Mouse (Mus musculus): ENCODE results near the gene Snrnp27. TPM values are rescaled to one million over a fixed set of nuclear protein-coding genes. Genes with fewer than 3 reads are reported as not detected.

The Snrnp27 gene
- total and polyA plus RNA-seq, 2 experiments from 2014 or later: 62.6 to 112 TPM

DNA sequence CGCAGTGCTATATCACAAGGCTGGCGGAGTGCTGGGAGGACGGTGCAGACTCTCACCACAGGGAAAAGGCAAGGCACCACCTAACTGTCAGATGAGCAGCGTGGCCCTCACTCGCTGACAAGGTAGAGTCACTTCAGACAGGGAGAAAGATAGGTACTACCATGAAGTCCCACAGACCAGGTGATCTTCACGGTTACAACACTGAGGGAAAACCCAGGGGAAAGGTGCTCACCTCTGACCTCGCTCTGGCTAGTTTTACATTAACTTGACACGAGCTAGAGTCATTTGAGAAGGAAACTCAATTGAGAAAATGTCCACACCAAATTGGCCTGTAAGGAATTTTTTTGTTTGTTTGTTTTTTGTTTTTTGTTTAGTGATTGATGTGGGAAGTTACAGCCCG is 18.3 kb upstream of the Snrnp27 start:
- WGBS: 96% methylated on average over 9 of the region's 9 CpGs
- Histone ChIP-seq H3K36me3 (ENCODE audit: insufficient read depth) (peaks cover 83% of the 10 kb centered on the region), H3K4me3 (ENCODE audit: low read depth, low read length) (no peak overlapping the region), H3K4me1 (ENCODE audit: insufficient read depth) (no peaks in the 10 kb centered on the region), H3K4me2 (ENCODE audit: low read depth) (no peak overlapping the region), H3K27me3 (ENCODE audit: insufficient read depth, low read length) (no peaks in the 10 kb centered on the region), H3K27ac (ENCODE audit: low read depth, low read length) (no peak overlapping the region), H3K9ac (no peak overlapping the region), H3K9me3 (ENCODE audit: low read length) (no peaks in the 10 kb centered on the region)
- DNase-seq (no peak), ATAC-seq (no peak)
- TF ChIP-seq CTCF (IDR thresholded peaks at IDR 0.05; ENCODE audit: low read depth): no peak

DNA sequence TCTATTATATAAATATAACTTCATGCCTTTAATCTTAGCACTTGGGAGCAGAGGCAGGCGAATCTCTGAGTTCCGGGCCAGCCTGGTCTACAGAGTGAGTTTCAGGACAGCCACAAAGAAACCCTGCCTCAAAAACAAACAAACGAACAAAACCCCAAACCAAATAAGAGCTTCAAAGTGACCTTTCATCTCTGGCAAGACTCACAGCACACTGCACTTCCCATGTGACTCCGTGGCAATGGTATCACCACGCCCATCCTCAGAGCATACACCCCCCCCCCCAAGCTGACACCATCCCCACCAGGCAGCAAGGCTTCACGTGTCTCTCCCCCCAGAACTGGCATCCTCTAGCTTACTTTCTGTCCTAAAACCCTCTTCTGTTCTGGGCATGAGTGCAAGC is 13.6 kb upstream of the Snrnp27 start:
- peaks cover 74% of the 10 kb centered on the region for H3K36me3 ChIP-seq (ENCODE audit: insufficient read depth)
- TF ChIP-seq CTCF (IDR thresholded peaks at IDR 0.05; ENCODE audit: low read depth): no peak
- no peak overlapping the region for H3K4me3 ChIP-seq (ENCODE audit: low read depth, low read length)

DNA sequence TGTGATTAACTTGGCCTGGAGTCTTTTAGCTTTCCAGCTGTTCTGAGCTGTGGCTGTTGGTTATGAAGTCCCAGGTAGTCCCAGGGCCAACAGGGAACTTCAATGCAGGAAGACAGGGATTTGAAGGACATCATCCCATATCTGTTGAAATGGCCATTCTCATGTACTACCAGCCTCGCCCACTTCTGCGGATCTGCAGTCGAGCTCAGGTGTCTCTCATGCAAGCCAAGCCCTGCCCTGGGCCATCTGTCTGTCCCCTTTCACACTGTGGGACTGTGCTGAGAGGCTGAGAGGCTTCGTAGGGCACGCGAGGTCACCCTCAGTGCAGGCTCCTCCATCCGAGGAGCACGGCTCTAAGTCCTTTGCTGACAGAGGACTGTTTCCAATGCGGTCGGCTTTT is 11.9 kb upstream of the Snrnp27 start:
- ATAC-seq: no peak
- Histone ChIP-seq H3K27me3 (ENCODE audit: insufficient read depth, low read length) (no peaks in the 10 kb centered on the region), H3K9ac (no peak overlapping the region), H3K36me3 (ENCODE audit: insufficient read depth) (peaks cover 62% of the 10 kb centered on the region), H3K9me3 (ENCODE audit: low read length) (no peaks in the 10 kb centered on the region), H3K27ac (ENCODE audit: low read depth, low read length) (no peak overlapping the region), H3K4me2 (ENCODE audit: low read depth) (no peak overlapping the region), H3K4me1 (ENCODE audit: insufficient read depth) (no peaks in the 10 kb centered on the region), H3K4me3 (ENCODE audit: low read depth, low read length) (no peak overlapping the region)
- 90% methylated on average over 10 of the region's 10 CpGs for WGBS
- TF ChIP-seq CTCF (IDR thresholded peaks at IDR 0.05; ENCODE audit: low read depth): no peak
- no peak for DNase-seq

More for the DNA sequence above, 13.6 kb upstream of the Snrnp27 start:
- no peak overlapping the region for H3K27ac ChIP-seq (ENCODE audit: low read depth, low read length)
- H3K4me2 ChIP-seq (ENCODE audit: low read depth): no peak overlapping the region
- DNase-seq (no peak), ATAC-seq (no peak)
- H3K27me3 ChIP-seq (ENCODE audit: insufficient read depth, low read length): no peaks in the 10 kb centered on the region
- no peak overlapping the region for H3K9ac ChIP-seq
- 87% methylated on average over 6 of the region's 6 CpGs for whole genome bisulfite sequencing
- H3K4me1 ChIP-seq (ENCODE audit: insufficient read depth): no peaks in the 10 kb centered on the region
- no peaks in the 10 kb centered on the region for H3K9me3 ChIP-seq (ENCODE audit: low read length)

GRCm38 (mm10) chr6:86694465-86694864 is 10.1 kb upstream of the Snrnp27 start:
- DNase-seq (peak; percentile 36), ATAC-seq (no peak)
- H3K4me1 ChIP-seq (ENCODE audit: insufficient read depth): no peaks in the 10 kb centered on the region
- no peaks in the 10 kb centered on the region for H3K27me3 ChIP-seq (ENCODE audit: insufficient read depth, low read length)
- TF ChIP-seq CTCF (IDR thresholded peaks at IDR 0.05; ENCODE audit: low read depth): peak; percentile 79
- H3K4me3 ChIP-seq (ENCODE audit: low read depth, low read length): no peak overlapping the region
- H3K27ac ChIP-seq (ENCODE audit: low read depth, low read length): no peak overlapping the region
- H3K4me2 ChIP-seq (ENCODE audit: low read depth): no peak overlapping the region
- no peaks in the 10 kb centered on the region for H3K9me3 ChIP-seq (ENCODE audit: low read length)
- H3K36me3 ChIP-seq (ENCODE audit: insufficient read depth): peaks cover 59% of the 10 kb centered on the region
- no peak overlapping the region for H3K9ac ChIP-seq

GRCm38 (mm10) chr6:86689671-86690070 is 5.3 kb upstream of the Snrnp27 start:
- no peak for ATAC-seq
- no peak overlapping the region for H3K9ac ChIP-seq
- no peaks in the 10 kb centered on the region for H3K27me3 ChIP-seq (ENCODE audit: insufficient read depth, low read length)
- peaks cover 38% of the 10 kb centered on the region for H3K36me3 ChIP-seq (ENCODE audit: insufficient read depth)
- no peak for DNase-seq
- H3K27ac ChIP-seq (ENCODE audit: low read depth, low read length): no peak overlapping the region
- no peaks in the 10 kb centered on the region for H3K4me1 ChIP-seq (ENCODE audit: insufficient read depth)
- 93% methylated on average over 3 of the region's 3 CpGs for WGBS
- H3K9me3 ChIP-seq (ENCODE audit: low read length): no peaks in the 10 kb centered on the region
- no peak overlapping the region for H3K4me2 ChIP-seq (ENCODE audit: low read depth)
- H3K4me3 ChIP-seq (ENCODE audit: low read depth, low read length): no peak overlapping the region
- TF ChIP-seq CTCF (IDR thresholded peaks at IDR 0.05; ENCODE audit: low read depth): no peak

- Histone ChIP-seq H3K4me2 (ENCODE audit: low read depth) (no peak overlapping the region), H3K27ac (ENCODE audit: low read depth, low read length) (no peak overlapping the region), H3K27me3 (ENCODE audit: insufficient read depth, low read length) (no peaks in the 10 kb centered on the region), H3K9ac (no peak overlapping the region), H3K36me3 (ENCODE audit: insufficient read depth) (peaks cover 39% of the 10 kb centered on the region), H3K4me1 (ENCODE audit: insufficient read depth) (peaks cover 7% of the 10 kb centered on the region), H3K9me3 (ENCODE audit: low read length) (no peaks in the 10 kb centered on the region), H3K4me3 (ENCODE audit: low read depth, low read length) (no peak overlapping the region)
- WGBS: 68% methylated on average over 1 of the region's 1 CpGs
- no peak for TF ChIP-seq CTCF (IDR thresholded peaks at IDR 0.05; ENCODE audit: low read depth)
- DNase-seq (no peak), ATAC-seq (no peak)
These were observed 2.6 kb upstream of the Snrnp27 start for GRCm38 (mm10) chr6:86686971-86687370.

GRCm38 (mm10) chr6:86684655-86685011 is 311 bp upstream of the Snrnp27 start:
- Histone ChIP-seq H3K9ac (peak overlapping the region; percentile 81), H3K27me3 (ENCODE audit: insufficient read depth, low read length) (no peaks in the 10 kb centered on the region), H3K36me3 (ENCODE audit: insufficient read depth) (peaks cover 41% of the 10 kb centered on the region), H3K4me2 (ENCODE audit: low read depth) (peak overlapping the region; percentile 77), H3K4me1 (ENCODE audit: insufficient read depth) (peaks cover 7% of the 10 kb centered on the region), H3K27ac (ENCODE audit: low read depth, low read length) (no peak overlapping the region), H3K9me3 (ENCODE audit: low read length) (no peaks in the 10 kb centered on the region), H3K4me3 (ENCODE audit: low read depth, low read length) (peak overlapping the region; percentile 90)
- ATAC-seq (peak; percentile 40), DNase-seq (no peak)
- 34% methylated on average over 12 of the region's 12 CpGs for WGBS
- no peak for TF ChIP-seq CTCF (IDR thresholded peaks at IDR 0.05; ENCODE audit: low read depth)

- no peak overlapping the region for H3K9ac ChIP-seq
- no peak for DNase-seq
- H3K4me3 ChIP-seq (ENCODE audit: low read depth, low read length): no peak overlapping the region
- no peak for TF ChIP-seq CTCF (IDR thresholded peaks at IDR 0.05; ENCODE audit: low read depth)
- WGBS: 88% methylated on average over 3 of the region's 3 CpGs
- no peak for ATAC-seq
- H3K9me3 ChIP-seq (ENCODE audit: low read length): no peaks in the 10 kb centered on the region
- no peak overlapping the region for H3K27ac ChIP-seq (ENCODE audit: low read depth, low read length)
- H3K4me1 ChIP-seq (ENCODE audit: insufficient read depth): peaks cover 7% of the 10 kb centered on the region
- H3K36me3 ChIP-seq (ENCODE audit: insufficient read depth): peaks cover 55% of the 10 kb centered on the region
- no peak overlapping the region for H3K4me2 ChIP-seq (ENCODE audit: low read depth)
- no peaks in the 10 kb centered on the region for H3K27me3 ChIP-seq (ENCODE audit: insufficient read depth, low read length)
These were observed 3.0 kb downstream of the Snrnp27 start for GRCm38 (mm10) chr6:86681289-86681688.

Measured in forebrain, postnatal 0 days (tissue).